Mouse (Mus musculus) limb, embryonic 12.5 days (tissue): Measurements from ENCODE around the gene Gpx4. TPM values are rescaled to one million over a fixed set of nuclear protein-coding genes. Genes with fewer than 3 reads are reported as not detected.

Source experiments
- ATAC-seq: fragments of 200-750 bp; cut with Nextera tagmentation; 2 replicates; pipeline ENCODE4 v1.8.0; 2017; ENCODE audit warnings: low read depth, moderate TSS enrichment; ENCODE audit not compliant: insufficient number of reproducible peaks, insufficient read depth, low FRiP score, low TSS enrichment
- H3K27ac ChIP-seq: fragments of 300-500 bp; sonication (generic); 2 replicates; pipeline ENCODE4 v1.5.1; 2016; ENCODE audit warnings: mild to moderate bottlenecking, moderate library complexity
- H3K27me3 ChIP-seq: fragments of 300-500 bp; sonication (generic); 2 replicates; pipeline ENCODE4 v1.6.1; 2016; ENCODE audit warnings: mild to moderate bottlenecking, moderate library complexity
- H3K36me3 ChIP-seq: fragments of 300-500 bp; sonication (generic); 2 replicates; pipeline ENCODE4 v1.6.1; 2016; ENCODE audit warnings: mild to moderate bottlenecking, moderate library complexity
- H3K4me1 ChIP-seq: fragments of 300-500 bp; sonication (generic); replicated peaks from 2 replicates; pipeline ENCODE4 v1.6.1; 2016
- H3K4me2 ChIP-seq: fragments of 300-500 bp; sonication (generic); 2 replicates; pipeline ENCODE4 v1.6.1; 2016; ENCODE audit warnings: mild to moderate bottlenecking, moderate library complexity
- H3K4me3 ChIP-seq: fragments of 300-500 bp; sonication (generic); replicated peaks from 2 replicates; pipeline ENCODE4 v1.5.1; 2016; ENCODE audit warnings: mild to moderate bottlenecking
- H3K9ac ChIP-seq: fragments of 300-500 bp; sonication (generic); replicated peaks from 2 replicates; pipeline ENCODE4 v1.6.1; 2016; ENCODE audit warnings: mild to moderate bottlenecking, moderate library complexity
- H3K9me3 ChIP-seq: fragments of 300-500 bp; sonication (generic); 2 replicates; pipeline ENCODE4 v1.6.1; 2016; ENCODE audit warnings: mild to moderate bottlenecking, moderate library complexity
- WGBS: fragments of 180-500 bp; shearing (Covaris S2); methylation state at CpG from one replicate; pipeline ENCODE4 v1.1.7; 2016; 5-methylcytosine and 5-hydroxymethylcytosine counted together
- polyA plus RNA-seq: library from polyadenylated mRNA; unstranded; fragments of >200 nt; fragmentation: Nextera tagmentation; extraction: Ambion mirVana; gene quantifications from 2 replicates; pipeline ENCODE4 v1.2.1, GENCODE M21; 2016

The Gpx4 gene
- polyA plus RNA-seq, 1 experiment from 2014 or later: 494 TPM

- no peak overlapping the region for H3K4me2 ChIP-seq
- H3K4me1 ChIP-seq: peaks cover 17% of the 10 kb centered on the region
- no peak overlapping the region for H3K4me3 ChIP-seq
- WGBS: 96% methylated on average over 4 of the region's 4 CpGs
- no peaks in the 10 kb centered on the region for H3K9me3 ChIP-seq
- peaks cover 33% of the 10 kb centered on the region for H3K36me3 ChIP-seq
- H3K27ac ChIP-seq: no peak overlapping the region
- no peaks in the 10 kb centered on the region for H3K27me3 ChIP-seq
- ATAC-seq: no peak
- no peak overlapping the region for H3K9ac ChIP-seq
These were observed 29.4 kb downstream of the Gpx4 start for GRCm38 (mm10) chr10:80076386-80076785.

GRCm38 (mm10) chr10:80077312-80077711, 30.3 kb downstream of the Gpx4 start:
- no peaks in the 10 kb centered on the region for H3K27me3 ChIP-seq
- H3K27ac ChIP-seq: no peak overlapping the region
- 90% methylated on average over 5 of the region's 5 CpGs for WGBS
- H3K9ac ChIP-seq: no peak overlapping the region
- H3K36me3 ChIP-seq: peaks cover 42% of the 10 kb centered on the region
- peaks cover 10% of the 10 kb centered on the region for H3K4me1 ChIP-seq
- H3K4me2 ChIP-seq: no peak overlapping the region
- H3K9me3 ChIP-seq: no peaks in the 10 kb centered on the region
- no peak for ATAC-seq
- H3K4me3 ChIP-seq: no peak overlapping the region

- Histone ChIP-seq H3K27ac (no peak overlapping the region), H3K36me3 (peaks cover 53% of the 10 kb centered on the region)
- WGBS: 88% methylated on average over 1 of the region's 1 CpGs
These were observed 31.4 kb downstream of the Gpx4 start for GRCm38 (mm10) chr10:80078366-80078765.

GRCm38 (mm10) chr10:80080396-80081070, 33.6 kb downstream of the Gpx4 start:
- H3K9ac ChIP-seq: no peak overlapping the region
- no peak overlapping the region for H3K4me2 ChIP-seq
- no peaks in the 10 kb centered on the region for H3K27me3 ChIP-seq
- 81% methylated on average over 16 of the region's 16 CpGs for WGBS
- H3K4me3 ChIP-seq: no peak overlapping the region
- peaks cover 2% of the 10 kb centered on the region for H3K4me1 ChIP-seq
- H3K27ac ChIP-seq: no peak overlapping the region
- ATAC-seq: no peak
- H3K36me3 ChIP-seq: peaks cover 72% of the 10 kb centered on the region
- no peaks in the 10 kb centered on the region for H3K9me3 ChIP-seq

More at GRCm38 (mm10) chr10:80078366-80078765, 31.4 kb downstream of the Gpx4 start:
- Histone ChIP-seq H3K4me1 (peaks cover 10% of the 10 kb centered on the region), H3K4me2 (no peak overlapping the region), H3K27me3 (no peaks in the 10 kb centered on the region), H3K9me3 (no peaks in the 10 kb centered on the region), H3K9ac (no peak overlapping the region), H3K4me3 (no peak overlapping the region)
- no peak for ATAC-seq

GRCm38 (mm10) chr10:80081075-80081474, 34.1 kb downstream of the Gpx4 start:
- Histone ChIP-seq H3K4me2 (no peak overlapping the region), H3K9me3 (no peaks in the 10 kb centered on the region), H3K4me1 (no peaks in the 10 kb centered on the region), H3K27ac (no peak overlapping the region), H3K27me3 (no peaks in the 10 kb centered on the region), H3K9ac (no peak overlapping the region), H3K36me3 (peaks cover 72% of the 10 kb centered on the region), H3K4me3 (no peak overlapping the region)
- no peak for ATAC-seq
- WGBS: 75% methylated on average over 3 of the region's 3 CpGs

- Histone ChIP-seq H3K9ac (no peak overlapping the region), H3K4me3 (no peak overlapping the region), H3K4me2 (no peak overlapping the region), H3K36me3 (peaks cover 54% of the 10 kb centered on the region), H3K27ac (no peak overlapping the region), H3K9me3 (no peaks in the 10 kb centered on the region), H3K27me3 (no peaks in the 10 kb centered on the region), H3K4me1 (no peaks in the 10 kb centered on the region)
- 83% methylated on average over 9 of the region's 9 CpGs for WGBS
- ATAC-seq: no peak
These were observed 38.0 kb downstream of the Gpx4 start for GRCm38 (mm10) chr10:80084817-80085487.

- peak overlapping the region; percentile 34; the same call in 1 of the 2 replicates for H3K9ac ChIP-seq
- 70% methylated on average over 3 of the region's 3 CpGs for WGBS
- H3K4me1 ChIP-seq: no peaks in the 10 kb centered on the region
- ATAC-seq: no peak
- H3K27me3 ChIP-seq: no peaks in the 10 kb centered on the region
- peaks cover 38% of the 10 kb centered on the region for H3K36me3 ChIP-seq
- no peak overlapping the region for H3K4me3 ChIP-seq
- no peaks in the 10 kb centered on the region for H3K9me3 ChIP-seq
- 0 out of 2 replicates have a peak overlapping the region, but pooled peaks have one; percentile 17 for H3K27ac ChIP-seq
- no peak overlapping the region for H3K4me2 ChIP-seq
These were observed 39.9 kb downstream of the Gpx4 start for GRCm38 (mm10) chr10:80086847-80087246.

- WGBS: 87% methylated on average over 8 of the region's 8 CpGs
- no peak for ATAC-seq
- H3K4me2 ChIP-seq: no peak overlapping the region
- no peak overlapping the region for H3K4me3 ChIP-seq
- no peaks in the 10 kb centered on the region for H3K4me1 ChIP-seq
- H3K9ac ChIP-seq: peak overlapping the region; percentile 34; the same call in 1 of the 2 replicates
- H3K27ac ChIP-seq: no peak overlapping the region
- no peaks in the 10 kb centered on the region for H3K9me3 ChIP-seq
- no peaks in the 10 kb centered on the region for H3K27me3 ChIP-seq
- H3K36me3 ChIP-seq: peaks cover 35% of the 10 kb centered on the region
These were observed 40.5 kb downstream of the Gpx4 start for GRCm38 (mm10) chr10:80087483-80087882.

- Histone ChIP-seq H3K4me3 (no peak overlapping the region), H3K4me2 (no peak overlapping the region), H3K36me3 (peaks cover 18% of the 10 kb centered on the region), H3K27ac (no peak overlapping the region), H3K27me3 (no peaks in the 10 kb centered on the region), H3K4me1 (no peaks in the 10 kb centered on the region), H3K9me3 (no peaks in the 10 kb centered on the region), H3K9ac (no peak overlapping the region)
- 42% methylated on average over 4 of the region's 4 CpGs for WGBS
- ATAC-seq: no peak
These were observed 42.2 kb downstream of the Gpx4 start for GRCm38 (mm10) chr10:80089146-80089545.

- Histone ChIP-seq H3K27ac (0 out of 2 replicates have a peak overlapping the region, but pooled peaks have one; percentile 12), H3K9me3 (no peaks in the 10 kb centered on the region), H3K4me1 (0 out of 2 replicates have a peak, but pooled peaks cover 4% of the 10 kb centered on the region), H3K36me3 (peaks cover 6% of the 10 kb centered on the region; the same call in 1 of the 2 replicates), H3K4me3 (no peak overlapping the region), H3K27me3 (no peaks in the 10 kb centered on the region), H3K4me2 (no peak overlapping the region), H3K9ac (no peak overlapping the region)
- ATAC-seq: no peak
- WGBS: 95% methylated on average over 6 of the region's 6 CpGs
These were observed 44.6 kb downstream of the Gpx4 start for GRCm38 (mm10) chr10:80091527-80091926.

GRCm38 (mm10) chr10:80092690-80093089, 45.7 kb downstream of the Gpx4 start:
- peaks cover 6% of the 10 kb centered on the region; the same call in 1 of the 2 replicates for H3K36me3 ChIP-seq
- H3K4me3 ChIP-seq: no peak overlapping the region
- no peak overlapping the region for H3K4me2 ChIP-seq
- peaks cover 15% of the 10 kb centered on the region for H3K4me1 ChIP-seq
- ATAC-seq: no peak
- no peaks in the 10 kb centered on the region for H3K9me3 ChIP-seq
- H3K27me3 ChIP-seq: no peaks in the 10 kb centered on the region
- H3K9ac ChIP-seq: no peak overlapping the region; the same call in 1 of the 2 replicates
- 83% methylated on average over 5 of the region's 5 CpGs for WGBS
- H3K27ac ChIP-seq: no peak overlapping the region
